Mouse (Mus musculus) urinary bladder, postnatal 14 days (tissue): ENCODE measurements around the gene Abhd15.
"Not testable (repeated sequence)": the region's sequence is repeated elsewhere in the genome, so short reads cannot be mapped to it uniquely, and the experiment has no call there.

ENCODE experiments used
- DNase-seq: peaks from one replicate; pipeline ENCODE4 v3.0.0; 2021; ENCODE audit warnings: low spot score

Gene Abhd15

GRCm38 (mm10) chr11:77512891-77513810 is 1.8 kb upstream of the Abhd15 start:
- DNase-seq, result peak; percentile 88

DNA sequence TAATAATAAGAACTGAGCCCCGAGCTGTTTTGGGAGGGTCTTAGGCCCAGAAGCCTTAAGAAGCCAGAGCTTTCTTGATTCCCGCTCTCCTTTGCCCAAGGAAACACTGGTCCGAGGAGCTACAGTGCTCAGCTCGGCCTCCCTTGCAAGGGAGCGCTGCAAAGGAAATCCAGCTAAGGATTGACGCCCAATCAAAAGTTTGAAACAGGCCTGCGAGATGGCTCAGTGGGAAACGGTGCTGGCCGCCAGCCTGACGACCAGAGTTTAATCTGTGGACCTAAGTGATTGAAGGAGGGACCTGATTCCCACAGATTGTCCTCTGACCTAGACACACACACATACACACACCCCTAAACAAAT is 1.1 kb upstream of the Abhd15 start:
- DNase-seq, result no peak

GRCm38 (mm10) chr11:77514281-77514831 is 565 bp upstream of the Abhd15 start:
- no peak for DNase-seq

GRCm38 (mm10) chr11:77515637-77516552 is 974 bp downstream of the Abhd15 start, which contains the start of gene Trp53i13:
Trp53i13 (minus strand) TSS chr11:77515980.
- DNase-seq, result peak; percentile 12

DNA sequence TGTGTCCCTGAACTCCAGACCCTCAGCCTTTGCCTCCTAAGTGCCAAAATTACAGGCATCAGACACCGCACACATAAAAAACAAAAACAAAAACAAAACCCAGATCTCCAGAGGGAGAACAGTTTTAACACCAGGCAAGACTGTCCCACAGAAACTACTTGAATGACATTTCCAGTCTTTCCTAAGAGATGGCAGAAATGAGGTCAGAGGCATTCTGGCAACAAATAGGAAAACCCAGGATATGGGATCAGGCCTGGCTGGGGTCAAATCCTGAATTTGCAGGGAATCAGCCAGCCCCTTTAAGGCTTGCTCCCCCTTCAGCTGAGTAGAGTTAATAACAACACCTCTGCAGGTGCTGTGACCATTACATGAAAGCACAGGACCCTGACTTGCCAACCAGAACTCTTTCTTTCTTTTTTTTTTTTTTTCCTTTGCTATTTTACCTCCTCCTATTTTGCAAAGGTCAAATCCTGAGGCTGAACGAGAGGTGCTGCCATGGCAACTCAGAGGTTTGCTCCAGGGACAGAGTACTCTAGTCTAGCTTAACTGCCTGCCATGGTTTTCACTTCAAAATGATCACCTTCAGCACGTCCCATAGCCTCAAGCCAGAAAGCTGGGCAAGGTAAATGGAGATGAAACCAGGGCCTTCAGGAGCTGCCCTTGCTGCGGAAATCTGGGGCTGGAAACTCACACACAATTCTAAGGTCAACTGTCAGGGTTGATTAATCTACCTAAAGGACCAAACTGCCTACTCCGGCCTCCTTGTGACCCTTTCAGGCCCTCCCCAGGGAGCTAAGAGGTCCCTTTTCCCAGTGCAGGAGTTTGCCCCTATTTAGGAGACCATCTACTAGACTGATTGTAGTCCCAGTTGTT is 1.9 kb downstream of the Abhd15 start:
- no peak for DNase-seq

GRCm38 (mm10) chr11:77518051-77518798 is 3.3 kb downstream of the Abhd15 start:
- no peak for DNase-seq

- no peak for DNase-seq
Observed at GRCm38 (mm10) chr11:77519043-77519442, 4.1 kb downstream of the Abhd15 start, which contains the start of gene Gm10392. Gm10392 (minus strand) TSS chr11:77519198.

DNA sequence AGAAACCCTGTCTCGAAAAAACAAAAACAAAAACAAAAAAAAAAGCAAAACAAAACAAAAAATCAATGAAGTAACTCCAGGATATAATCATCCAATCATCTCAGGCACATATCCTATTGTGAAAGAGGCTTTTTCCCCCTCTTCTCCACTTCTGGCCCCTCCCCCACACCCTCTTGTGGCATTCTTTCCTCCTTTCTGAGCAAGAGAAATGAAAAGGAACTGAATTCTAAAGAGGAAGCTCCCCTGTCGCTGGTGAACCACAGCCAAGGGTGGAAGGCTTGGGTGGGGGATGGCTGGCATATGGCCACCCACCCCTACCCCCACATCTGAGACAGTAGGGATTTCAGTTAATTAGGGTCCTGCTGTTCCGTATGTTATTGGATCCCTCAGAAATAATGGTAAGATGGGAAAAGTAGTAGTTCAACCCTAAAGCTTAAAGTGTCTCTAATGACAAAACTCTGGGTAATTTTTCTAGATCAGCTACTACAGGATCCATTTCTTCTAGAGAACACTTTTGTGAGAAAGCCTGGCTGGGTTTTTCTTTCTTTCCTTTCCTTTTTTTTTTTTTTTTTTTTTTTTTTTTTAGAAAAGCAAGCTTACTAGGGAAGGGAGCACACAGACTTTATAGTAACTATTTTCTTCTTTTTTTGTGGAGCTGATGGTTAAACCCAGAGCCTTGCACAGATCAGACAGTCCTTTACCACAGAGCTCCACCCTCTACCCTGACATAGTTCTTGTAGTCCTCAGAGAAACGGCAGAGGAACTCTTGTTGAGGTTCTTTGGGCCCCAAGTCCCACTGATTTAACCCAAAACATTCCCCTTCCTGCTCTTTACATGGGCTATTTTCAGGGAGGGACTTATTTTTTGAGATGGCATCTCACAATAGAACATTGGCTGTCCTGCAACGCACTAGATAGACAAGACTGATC is 5.9 kb downstream of the Abhd15 start:
- DNase-seq, result peak; percentile 41

- DNase-seq, result no peak
Observed at GRCm38 (mm10) chr11:77525804-77526486, 11.0 kb downstream of the Abhd15 start.

- DNase-seq, result not testable (repeated sequence)
Observed at GRCm38 (mm10) chr11:77528420-77528819, 13.5 kb downstream of the Abhd15 start.

- no peak for DNase-seq
Observed at GRCm38 (mm10) chr11:77529644-77530043, 14.7 kb downstream of the Abhd15 start.

DNA sequence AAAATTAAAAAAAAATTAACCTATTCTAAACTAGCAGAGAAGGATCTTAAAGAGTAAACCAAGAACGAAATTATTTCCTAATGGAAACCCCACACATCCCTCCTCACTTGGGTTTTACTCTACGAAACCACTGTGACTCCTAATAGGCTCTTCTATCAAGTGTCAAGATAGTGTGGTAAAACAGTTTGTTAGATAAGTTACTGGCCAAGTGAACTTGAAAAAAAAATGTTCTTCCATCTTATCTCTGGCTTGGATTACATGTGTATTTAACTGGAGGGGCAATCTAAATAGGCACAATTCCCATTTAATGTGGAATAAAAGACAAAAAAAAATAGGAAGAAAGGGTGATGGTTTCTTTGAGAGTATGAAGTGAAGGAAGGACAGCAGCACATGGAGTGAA is 15.9 kb downstream of the Abhd15 start:
- no peak for DNase-seq

GRCm38 (mm10) chr11:77532202-77532846 is 17.4 kb downstream of the Abhd15 start:
- no peak for DNase-seq

GRCm38 (mm10) chr11:77545261-77545660 is 30.3 kb downstream of the Abhd15 start:
- DNase-seq, result no peak

DNA sequence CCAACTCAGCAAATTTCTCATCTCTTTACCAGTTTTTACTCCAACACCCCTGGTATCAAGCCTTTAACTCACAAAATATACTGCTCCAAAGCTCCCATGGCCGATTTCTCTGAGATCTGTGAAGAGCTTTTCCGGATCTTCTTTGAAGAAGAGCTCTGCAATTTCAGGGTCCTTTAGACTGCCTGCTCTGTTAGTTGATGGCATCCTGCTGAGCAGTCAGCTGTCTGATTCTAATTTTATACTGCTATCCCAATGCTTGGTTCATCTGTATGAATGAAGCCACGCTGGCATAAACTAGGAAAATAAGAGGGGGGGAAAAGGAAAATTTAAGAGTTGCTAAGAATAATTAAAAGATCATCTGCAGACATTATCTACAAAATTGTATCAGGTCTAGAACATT is 70.3 kb downstream of the Abhd15 start:
- no peak for DNase-seq
